Mouse (Mus musculus) 3134 (cell line): Measurements from ENCODE around the gene Kdm2a.
A peak's percentile ranks its signal among the peaks of the same experiment; 100 is the strongest.
"Not testable (repeated sequence)": the region's sequence is repeated elsewhere in the genome, so short reads cannot be mapped to it uniquely, and the experiment has no call there.

Experiments
- DNase-seq: peaks from one replicate; pipeline ENCODE4 v3.0.0-alpha.2; 2011; ENCODE audit warnings: low spot score; ENCODE audit not compliant: insufficient read length; ENCODE audit errors: extremely low read depth

The Kdm2a gene

DNA sequence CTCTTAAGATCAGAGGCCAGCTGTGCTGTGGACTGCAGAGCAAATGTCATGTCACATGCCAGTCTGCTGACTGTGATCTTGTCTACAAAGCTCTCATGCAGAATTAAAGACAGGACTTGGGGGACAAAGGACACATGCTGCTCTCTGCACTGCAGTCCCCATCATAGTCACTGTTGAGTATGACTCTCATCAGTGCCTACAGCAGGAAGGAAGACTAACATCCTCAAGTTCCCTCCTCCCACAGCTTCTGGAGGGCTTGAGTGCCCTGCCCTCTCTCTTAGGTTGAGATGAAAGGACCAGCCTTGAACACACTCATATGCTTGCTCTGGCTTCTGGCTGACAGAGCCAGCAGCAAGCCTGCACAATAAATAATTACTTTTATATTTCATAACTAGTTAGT, 19.6 kb upstream of the Kdm2a start:
- DNase-seq = no peak

DNA sequence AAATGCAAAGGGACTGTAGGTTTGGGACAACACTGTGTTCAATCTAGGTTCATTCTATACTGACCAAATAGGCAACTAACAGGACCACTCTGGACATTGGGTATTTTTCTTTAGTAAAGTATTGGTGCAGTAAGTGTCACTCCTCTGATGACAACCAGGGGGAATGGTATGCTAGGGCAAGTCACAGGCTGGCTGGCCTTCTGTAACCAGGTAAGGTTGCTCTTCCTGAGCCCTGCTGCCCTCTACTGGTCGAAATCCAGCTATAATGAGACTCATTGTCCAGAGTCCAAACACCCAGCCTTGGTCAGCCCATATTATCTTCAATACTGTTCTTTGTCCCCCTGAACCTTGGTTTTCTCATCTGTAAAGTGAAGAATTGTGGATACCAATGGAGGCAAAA, 19.1 kb upstream of the Kdm2a start:
- no peak for DNase-seq

DNA sequence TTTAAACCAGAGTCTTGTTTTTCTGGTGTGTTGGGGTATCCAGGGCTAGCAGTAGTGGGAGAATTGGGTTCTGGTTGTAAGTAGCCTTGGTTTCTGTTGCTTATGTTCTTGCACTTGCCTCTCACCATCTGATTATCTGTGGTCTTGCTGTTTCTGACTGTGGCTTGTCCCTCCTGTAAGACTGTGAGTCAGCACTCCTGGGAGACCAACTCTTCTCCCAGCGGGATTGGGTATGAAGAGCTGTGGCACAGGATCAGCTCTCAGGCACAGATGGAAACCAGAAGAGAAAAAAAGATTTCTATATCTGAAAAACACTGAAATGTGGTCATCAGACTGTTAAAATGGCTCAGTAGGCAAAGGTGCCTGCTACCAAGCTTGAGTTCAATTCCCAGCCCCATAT, 16.5 kb upstream of the Kdm2a start:
- peak; percentile 52 for DNase-seq

DNA sequence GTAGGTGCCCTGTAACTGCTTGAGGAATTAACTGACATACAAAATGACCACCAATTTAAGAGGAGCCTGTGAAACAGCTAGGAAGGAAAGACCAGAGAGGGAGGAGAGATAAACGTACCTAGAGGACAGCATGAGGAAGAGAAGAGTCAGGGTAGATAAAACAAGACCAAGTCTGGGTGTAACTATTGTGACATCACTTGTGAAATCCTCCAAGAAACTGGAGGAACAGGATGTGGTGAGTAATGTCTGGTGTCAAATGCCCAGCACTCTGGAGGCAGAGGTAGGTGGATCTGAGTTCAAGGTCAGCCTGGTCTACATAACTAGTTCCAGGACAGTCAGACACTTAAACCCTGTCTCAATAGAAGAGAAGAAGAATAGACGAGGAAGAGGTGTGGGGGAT, 11.0 kb upstream of the Kdm2a start:
- peak; percentile 14 for DNase-seq

DNA sequence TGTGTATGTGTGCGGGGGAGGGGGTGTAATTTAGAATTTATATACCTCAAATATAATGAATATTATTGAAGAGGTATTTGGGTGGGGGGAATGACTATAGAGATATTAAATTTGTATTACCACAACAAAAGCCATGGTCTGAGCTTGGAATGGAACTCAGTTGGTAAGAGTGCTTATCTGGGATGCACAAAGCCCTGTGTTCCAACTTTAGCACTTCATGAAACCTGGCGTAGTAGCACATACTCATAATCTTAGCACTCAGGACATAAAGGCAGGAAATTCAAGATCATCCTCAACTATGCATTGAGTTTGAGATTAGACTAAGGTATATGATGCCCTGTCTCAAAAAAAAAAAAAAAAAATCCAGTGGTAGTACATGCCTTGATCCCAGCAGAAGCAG, 6.8 kb upstream of the Kdm2a start:
- DNase-seq = no peak

DNA sequence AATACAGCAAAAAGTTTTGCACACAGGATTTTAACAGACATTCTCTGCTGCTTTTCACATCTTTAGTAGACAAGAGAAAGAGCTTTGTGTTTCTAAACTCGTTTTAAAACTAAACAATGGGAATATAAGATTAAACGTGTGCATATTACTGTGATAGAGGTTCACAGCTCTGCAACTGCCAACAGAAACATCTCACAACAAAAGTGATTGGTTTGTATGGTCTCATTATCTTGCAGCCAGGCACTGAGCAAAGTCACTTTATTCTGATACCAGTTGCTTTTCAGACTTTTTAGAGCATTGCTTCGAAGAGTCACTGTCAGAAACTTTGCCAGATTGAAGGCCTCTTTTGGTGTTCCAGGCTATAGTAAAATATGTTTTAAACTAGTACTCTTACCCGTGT, 874 bp upstream of the Kdm2a start:
- DNase-seq = no peak

DNA sequence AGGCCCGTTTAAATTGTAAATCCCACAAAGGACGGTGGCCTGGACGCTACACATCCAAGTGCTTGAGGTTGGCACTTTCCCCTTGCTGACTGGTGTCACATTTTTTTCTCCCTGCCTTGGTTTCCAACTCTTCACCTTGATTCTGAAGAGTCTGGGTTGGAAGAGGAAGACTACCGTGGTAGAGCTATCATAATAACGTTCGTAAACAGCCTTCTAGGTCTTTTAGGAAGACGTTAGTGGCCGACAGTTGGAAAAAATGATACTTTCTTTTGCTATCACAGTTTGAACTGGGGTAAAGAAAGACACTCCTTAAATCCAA, 504 bp upstream of the Kdm2a start:
- DNase-seq = no peak

DNA sequence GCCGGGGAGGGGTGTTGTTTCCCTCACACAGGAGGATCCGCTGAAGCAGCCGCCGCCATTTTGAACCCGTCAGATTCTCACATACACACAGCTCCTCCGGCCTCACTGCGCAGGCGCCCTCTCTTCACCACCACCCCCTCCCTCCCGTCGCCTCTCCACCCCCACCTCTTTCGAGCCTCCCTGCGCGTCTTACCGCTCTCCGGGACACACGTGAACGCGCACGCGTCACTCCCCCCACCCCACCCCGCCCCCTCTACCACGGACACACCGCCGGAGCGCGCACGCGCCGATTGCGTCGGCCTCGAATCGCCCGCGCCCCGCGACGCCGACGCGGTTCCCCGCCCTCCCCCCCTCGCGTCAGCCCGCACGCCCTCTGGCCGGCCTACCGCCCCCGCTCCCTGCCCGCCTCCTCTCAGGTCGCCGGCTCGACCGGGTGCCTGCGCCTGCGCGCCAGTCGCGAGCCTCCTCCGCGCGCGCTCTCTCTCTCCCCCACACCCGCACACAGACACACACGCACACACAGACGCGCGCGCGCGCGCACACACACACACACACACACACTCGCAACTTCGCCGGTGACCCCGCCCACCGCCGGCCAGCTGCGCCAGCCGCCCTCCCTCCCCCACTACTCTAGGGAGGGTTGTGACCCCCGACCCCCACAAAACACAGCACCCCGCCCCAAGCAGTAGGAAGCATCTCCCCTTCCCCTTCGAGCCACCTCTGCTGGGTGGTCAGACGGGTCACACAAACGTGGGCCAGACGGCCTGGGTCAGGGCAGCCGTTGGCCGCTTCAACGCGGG, 887 bp downstream of the Kdm2a start:
- DNase-seq = peak; percentile 98

DNA sequence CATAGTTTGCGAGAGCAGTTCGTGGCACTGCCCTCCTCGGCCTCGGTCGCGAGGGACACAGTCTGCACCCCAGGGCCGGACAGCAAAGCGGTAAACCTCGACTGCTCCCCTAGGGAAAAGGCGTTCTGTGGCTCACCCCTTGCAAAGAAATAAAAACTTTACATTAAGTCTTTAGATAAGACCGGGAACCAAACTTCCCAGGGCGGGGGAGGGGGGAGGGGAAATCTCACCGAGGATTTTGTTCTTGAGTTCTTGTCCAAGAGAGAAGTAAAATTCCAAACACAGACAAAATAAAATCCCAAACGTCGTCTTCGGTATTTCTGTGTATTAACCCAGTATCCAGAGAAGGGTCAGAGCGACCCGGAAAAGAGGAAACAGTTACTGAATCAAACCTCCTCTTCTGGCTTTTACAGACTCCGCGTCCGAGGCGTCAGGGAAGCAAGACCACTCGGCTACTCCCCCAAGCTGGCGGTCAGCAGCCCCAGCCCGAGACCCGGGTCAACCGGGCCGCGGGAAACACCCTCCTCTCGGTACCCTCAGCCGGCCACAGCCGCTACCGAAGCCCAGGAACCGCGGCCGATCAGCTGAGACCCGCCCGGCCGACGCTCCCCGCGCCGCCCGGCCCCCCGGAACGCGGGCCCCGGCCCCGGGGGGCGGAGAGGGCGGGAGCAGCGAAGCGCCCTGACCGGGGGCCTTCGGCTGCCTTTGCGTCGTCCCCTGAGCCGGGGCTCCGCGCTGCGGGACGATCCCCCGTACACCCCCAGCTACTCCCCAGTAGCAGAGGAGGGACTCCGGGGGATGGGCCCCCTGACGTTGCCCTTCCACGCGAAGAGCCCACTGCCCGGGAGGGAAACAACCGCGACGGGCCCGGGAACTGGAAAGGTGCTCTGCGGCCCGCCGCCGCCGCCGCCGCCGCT, 1.7 kb downstream of the Kdm2a start:
- peak; percentile 34 for DNase-seq

DNA sequence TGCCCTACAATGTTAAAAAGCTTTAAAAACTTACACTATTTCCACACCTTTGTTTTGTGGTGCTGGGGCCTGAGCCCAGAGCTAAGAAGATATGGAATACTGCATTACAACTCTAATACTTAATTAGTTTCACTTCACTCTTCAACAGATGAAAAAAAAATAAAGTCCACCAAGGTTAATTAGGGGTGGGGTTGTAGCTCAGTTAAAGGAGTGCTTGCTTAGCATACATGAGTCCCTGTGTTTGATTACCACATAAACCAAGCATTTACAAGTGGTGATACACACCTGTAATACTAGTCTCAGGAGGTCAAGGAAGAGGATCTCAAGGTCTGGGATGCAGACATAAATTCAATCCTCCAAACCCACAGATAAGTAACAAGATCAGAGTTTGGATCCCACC, 10.8 kb downstream of the Kdm2a start:
- no peak for DNase-seq

DNA sequence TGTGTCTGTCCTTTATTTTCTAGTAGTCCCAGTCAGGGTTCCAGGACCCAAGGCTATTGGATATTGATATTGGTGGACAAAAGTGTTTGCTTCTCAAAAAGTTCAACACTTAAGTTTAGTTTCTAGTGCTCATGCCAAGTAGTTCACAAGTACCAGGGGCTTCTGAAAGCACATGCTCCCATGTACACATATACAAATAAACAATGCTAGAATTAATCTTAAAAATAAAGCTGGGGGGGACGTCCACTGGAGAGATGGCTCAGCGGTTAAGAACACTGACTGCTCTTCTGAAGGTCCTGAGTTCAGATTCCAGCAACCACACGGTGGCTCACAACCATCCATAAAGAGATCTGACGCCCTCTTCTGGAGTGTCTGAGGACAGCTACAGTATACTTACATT, 13.1 kb downstream of the Kdm2a start:
- no peak for DNase-seq

DNA sequence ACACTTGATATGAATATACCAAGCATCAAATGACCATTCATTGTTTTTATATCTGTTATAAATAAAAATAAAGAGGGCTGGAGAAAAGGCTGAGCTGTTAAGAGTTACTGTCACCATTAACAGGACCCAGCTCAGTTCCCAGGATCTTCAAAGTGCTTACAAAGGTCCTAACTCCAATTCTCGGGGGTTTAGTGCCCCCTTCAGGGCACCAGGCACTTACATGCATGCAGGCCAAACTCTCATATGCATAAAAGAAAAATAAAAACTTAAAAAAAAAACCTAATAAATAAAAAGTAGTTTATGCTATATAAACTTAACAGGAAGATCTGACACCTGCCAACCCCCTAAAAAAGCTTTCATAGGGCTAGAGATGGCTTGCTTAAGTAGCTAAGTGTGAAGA, 13.8 kb downstream of the Kdm2a start:
- DNase-seq = no peak

DNA sequence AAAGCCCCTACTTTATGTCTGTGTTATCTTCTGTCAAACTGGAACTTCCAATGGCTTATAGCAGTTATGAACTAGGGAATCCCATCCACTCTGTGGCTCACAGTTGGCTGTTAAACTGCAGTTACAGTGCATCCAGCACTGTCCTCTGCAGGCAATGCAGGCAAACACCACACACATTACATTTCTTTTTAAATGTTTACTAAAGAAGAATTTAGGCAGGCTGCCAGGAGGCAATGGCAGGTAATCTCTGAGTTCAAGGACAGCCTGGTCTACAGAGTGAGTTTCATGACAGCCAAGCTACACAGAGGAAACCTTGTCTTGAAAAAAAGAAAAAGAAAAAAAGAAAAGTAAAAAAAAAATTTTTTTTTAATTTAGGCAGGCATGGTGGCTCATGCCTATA, 14.8 kb downstream of the Kdm2a start:
- no peak for DNase-seq

DNA sequence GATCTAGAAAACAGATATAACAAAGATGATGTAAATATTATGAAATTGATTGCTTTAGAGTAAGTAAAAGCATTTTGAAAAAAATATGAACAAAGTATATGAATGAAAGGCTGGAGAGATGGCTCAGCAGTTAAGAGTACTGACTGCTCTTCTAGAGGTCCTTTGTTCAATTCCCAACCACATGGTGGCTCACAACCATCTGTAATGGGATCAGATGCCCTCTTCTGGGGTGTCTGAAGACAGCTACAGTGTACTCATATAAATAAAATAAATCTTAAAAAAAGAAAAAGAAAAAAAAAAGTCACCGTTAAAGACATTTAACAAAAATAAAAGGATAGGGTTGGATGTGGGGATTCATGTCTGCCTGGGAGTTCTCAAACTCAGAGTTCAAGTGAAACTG, 15.8 kb downstream of the Kdm2a start:
- DNase-seq = not testable (repeated sequence)

DNA sequence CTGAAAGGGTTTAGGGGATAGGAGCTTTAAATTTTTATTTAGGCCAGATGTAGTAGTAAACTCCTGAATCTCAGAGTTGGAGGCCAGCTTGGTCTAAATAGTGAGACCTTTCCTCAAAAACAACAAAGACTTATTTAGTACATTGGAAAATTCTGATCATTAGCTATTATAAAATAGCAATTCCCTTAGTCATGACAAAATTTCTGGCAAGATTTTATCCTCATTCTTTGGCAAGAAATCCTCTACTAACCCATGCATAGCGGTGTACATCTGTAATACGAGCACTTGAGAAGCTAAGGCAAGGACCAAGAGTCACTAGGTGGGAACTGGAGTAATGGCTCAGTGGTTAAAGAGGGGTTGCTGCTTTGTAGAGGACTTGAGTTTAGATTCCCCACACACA, 27.4 kb downstream of the Kdm2a start:
- peak; percentile 8 for DNase-seq

DNA sequence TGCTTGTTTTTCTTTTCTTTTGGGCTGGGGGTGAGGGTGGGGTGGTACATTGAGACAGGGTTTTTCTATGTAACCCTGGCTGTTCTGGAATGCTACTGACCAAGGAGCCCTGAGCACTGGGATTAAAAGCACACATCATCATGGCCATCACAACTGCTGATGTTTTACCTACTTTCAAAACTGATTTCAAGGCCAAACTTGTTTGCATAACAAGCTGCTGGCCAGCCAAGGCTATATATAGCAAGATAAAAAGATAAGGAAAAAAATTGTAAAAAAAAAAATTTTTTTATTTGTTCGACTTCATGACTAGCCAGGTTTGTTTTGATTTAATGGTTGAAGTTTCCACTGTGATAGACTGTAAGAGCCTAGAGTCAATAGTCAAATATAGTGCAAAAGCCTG, 27.8 kb downstream of the Kdm2a start:
- no peak for DNase-seq

DNA sequence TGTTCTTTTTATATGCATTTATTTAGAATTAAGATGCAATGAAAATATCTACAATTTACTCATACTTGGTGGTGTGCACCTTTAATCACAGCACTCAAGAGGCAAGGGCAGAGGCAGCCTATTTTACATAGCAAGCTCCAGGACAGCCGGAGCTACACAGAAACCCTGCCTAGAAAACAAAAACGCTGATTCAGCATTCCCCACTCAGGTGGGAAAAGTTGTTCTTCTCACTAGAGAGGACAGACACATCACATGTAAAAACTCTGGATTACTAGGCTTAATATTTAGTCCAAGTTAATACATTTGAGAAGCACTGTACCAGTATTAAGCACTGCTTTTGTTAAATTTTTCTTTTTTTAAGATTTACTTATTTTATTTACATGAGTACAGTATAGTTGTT, 48.6 kb downstream of the Kdm2a start:
- no peak for DNase-seq

DNA sequence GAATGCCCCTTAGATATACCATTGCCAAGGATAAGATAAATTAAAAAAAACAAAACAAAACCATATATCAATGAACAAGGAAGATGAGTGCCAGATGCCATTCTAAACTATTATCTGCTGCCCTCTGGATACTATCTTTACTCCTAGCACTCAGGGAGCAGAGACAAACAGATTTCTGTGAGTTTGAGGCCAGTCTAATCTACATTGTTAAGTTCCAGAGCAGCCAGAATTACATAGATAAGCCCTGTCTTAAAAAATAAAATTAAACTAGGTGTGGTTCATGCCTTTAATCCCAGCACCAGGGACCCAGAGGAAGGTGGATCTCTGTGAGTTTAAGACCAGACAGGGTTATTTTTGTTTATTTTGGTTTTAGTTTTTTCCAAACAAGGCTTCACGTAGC, 51.6 kb downstream of the Kdm2a start:
- no peak for DNase-seq

DNA sequence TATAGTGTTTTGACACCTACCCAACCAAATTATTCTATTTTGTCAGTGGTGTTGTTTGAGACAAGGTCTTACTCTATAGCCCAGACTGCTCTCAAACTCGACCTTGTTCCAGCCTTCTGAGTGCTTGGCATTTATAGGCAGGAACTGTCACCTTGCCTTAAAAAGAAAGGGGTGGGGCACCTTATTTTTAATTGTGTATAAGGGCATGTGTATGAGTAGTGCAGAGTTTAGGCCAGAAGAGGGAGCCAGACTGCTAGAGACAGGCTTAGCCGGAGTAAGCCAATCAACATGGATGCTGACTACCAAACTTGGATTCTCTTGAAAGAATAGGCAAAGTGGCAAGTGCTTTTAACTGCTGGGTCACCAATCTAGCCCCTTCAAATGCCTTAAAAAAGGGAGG, 59.9 kb downstream of the Kdm2a start:
- DNase-seq = peak; percentile 31

DNA sequence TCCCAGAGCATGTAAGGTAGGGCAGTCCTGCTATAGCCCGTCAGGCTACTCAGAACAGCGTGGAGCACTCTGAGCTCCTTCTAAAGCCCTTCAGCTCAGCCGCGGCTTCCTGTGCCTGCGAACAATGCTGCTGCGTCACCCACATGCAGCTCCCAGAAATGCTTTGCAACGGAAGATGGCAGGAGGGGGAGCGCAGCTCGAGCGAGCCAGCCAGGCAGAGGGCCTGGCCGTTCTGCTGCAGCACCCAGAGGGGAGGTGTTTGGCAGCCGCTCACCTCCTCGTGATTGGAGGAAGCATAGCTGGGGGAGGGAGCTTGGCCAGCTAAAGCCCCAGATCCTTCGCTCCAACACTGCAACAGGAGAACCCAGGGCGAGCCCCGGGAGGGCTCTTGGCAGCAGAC, 64.3 kb downstream of the Kdm2a start:
- DNase-seq = peak; percentile 94

DNA sequence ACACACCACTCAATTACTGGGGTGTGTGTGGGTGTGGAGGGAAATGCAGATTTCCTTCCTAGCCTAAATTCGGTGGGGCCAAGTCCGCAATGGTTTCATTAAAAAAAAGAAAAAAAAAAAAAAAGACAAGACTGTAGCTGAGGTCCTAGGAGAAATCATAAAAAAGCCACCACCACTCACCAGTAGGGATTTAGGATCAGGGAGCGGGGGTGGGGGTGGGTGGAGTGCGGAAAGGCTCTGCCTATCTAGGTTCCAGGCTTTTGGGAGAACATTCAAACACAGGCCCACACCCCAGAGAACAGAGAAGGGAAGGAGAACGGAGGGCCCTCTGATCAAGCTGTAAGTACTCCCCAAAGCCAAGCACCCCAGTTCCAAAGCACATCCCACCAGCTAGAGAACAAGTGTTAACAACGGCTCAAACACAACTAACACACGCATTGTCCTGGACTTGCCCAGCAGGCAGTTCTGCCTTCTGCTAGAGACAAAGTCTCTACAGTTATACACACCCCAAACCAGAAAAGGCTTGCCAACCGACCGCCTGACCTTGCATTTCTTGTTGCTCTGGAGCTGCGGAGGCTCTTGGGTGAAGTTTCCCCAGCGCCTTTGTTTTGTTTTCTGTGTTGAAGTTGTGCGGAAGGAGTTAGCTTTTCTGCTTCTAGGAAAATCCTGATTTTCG, 64.8 kb downstream of the Kdm2a start:
- DNase-seq = peak; percentile 32

DNA sequence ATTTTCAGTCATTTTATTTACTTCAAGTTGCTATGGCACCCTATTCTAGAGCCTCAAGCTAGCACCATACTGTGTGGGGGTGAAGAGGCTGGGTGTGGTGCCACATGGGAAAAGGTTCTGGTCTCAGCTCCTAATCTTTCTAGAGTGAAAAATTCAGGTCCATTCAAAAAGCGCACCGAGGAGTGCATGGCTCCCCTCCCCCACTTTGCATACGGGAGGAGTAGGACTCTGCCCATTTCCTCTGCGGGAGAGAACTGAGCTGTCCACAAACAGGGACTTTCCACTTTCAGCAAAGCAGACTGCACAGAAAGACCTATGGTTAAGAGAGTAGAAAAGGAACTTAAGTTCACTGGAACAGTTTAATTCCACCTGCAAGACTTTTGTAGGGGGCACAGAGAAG, 65.4 kb downstream of the Kdm2a start:
- peak; percentile 27 for DNase-seq
